8 mouse cellular contexts compared by ENCODE assay signal in genomic region chr17:72889556-72890397, GRCm38 (mm10). TPM values are rescaled to one million over a fixed set of nuclear protein-coding genes. Genes with fewer than 3 reads are reported as not detected.
A peak's percentile ranks its signal among the peaks of the same experiment; 100 is the strongest.
DNase-seq lines count a peak whose midpoint lies in the region; TF ChIP-seq lines count a peak whose summit lies in the region.

No protein-coding gene starts in this region.

- no peak overlapping the region for H3K27ac ChIP-seq in gastrocnemius, adult 2 months

- intact Hi-C loops in heart, postnatal 25 days (cut with DNase I) = loop anchor here (1.0 to 10.0 kb wide), 3 partner anchors 119 to 855 kb away; no protein-coding TSS in a partner anchor
- intact Hi-C loops in gastrocnemius, adult 2 months (cut with DNase I) = loop anchor here (1.0 to 10.0 kb wide), 3 partner anchors 120 to 405 kb away; no protein-coding TSS in a partner anchor

- DNase-seq in heart, adult 11 months = peak; percentile 95
- no peak for DNase-seq in heart, postnatal 25 days (ENCODE audit: low spot score)
- peak; percentile 47 to 73 for DNase-seq in cerebellum, postnatal 25 days
- DNase-seq in gastrocnemius, adult 2 months = peak; percentile 51
- peak; percentile 50 for DNase-seq in hindlimb bud, embryonic 11.5 days (ENCODE audit: extremely low spot score, low read depth, low spot score)
- DNase-seq in left cerebral cortex, adult 11 months (ENCODE audit: low spot score) = peak; percentile 79
- DNase-seq in mesoderm, embryonic 11.5 days (ENCODE audit: low read depth, low spot score) = peak; percentile 83
- peak; percentile 61 to 72 for DNase-seq in right cerebral cortex, postnatal 36 days (ENCODE audit: low spot score in 2 of 2)

- no peak overlapping the region for H3K4me3 ChIP-seq in gastrocnemius, adult 2 months

- TF ChIP-seq CTCF in gastrocnemius, adult 2 months (IDR thresholded peaks at IDR 0.05) = peak; percentile 77

RNA-seq across cellular contexts. Expression of gene Lbh, which starts 28.3 kb away (rescaled TPM):
- total RNA-seq in heart, postnatal 25 days (2021) = 100 to 1,000 TPM; 390 to 430 TPM
- total RNA-seq in gastrocnemius, adult 2 months (2021) = 1 to 10 TPM; 5.5 to 8.3 TPM

RNA-seq across cellular contexts. Expression of gene Ypel5, which starts 53.5 kb away (rescaled TPM):
- 10 to 100 TPM; 37.7 TPM for total RNA-seq in heart, postnatal 25 days (2021)
- 10 to 100 TPM; 25.0 to 28.9 TPM for total RNA-seq in gastrocnemius, adult 2 months (2021)

Comparison
In these comparisons a context has a peak if more than half of its experiments do, and no peak if none do; other contexts are left out.
1. RNA of gene Lbh, which starts 28.3 kb away (total RNA-seq): 390 to 430 TPM in heart, postnatal 25 days; 5.5 to 8.3 TPM in gastrocnemius, adult 2 months; every median in the first group is over 10 times any median in the second.